Mouse (Mus musculus) MEL (cell line): ENCODE results near the gene Cth. TPM values are rescaled to one million over a fixed set of nuclear protein-coding genes. Genes with fewer than 3 reads are reported as not detected.

ENCODE experiments used
- DNase-seq: peaks from one replicate; pipeline ENCODE4 v3.0.0; 2011; ENCODE audit warnings: low read depth, low spot score
- H3K27ac ChIP-seq: 2 replicates; pipeline ENCODE4 v1.5.1; 2012; ENCODE audit warnings: low read depth, mild to moderate bottlenecking, control low read depth, low read length, moderate library complexity; ENCODE audit not compliant: control insufficient read depth
- H3K27me3 ChIP-seq, 2 experiments: fragments of 150-350 bp in 1 of 2; sonication (generic) in 1 of 2; 2 replicates each; pipeline ENCODE4 v1.6.1; 2012; ENCODE audit warnings: low read length in 2 of 2, mild to moderate bottlenecking in 2 of 2, improper control_type of control experiment in 1 of 2, moderate library complexity in 1 of 2; ENCODE audit not compliant: insufficient read depth in 2 of 2, control insufficient read depth in 1 of 2
- H3K36me3 ChIP-seq, 2 experiments: 2 replicates each; pipeline ENCODE4 v1.6.1; 2012 to 2014; ENCODE audit warnings: low read length in 2 of 2, improper control_type of control experiment in 1 of 2, inconsistent platforms in 1 of 2, mild to moderate bottlenecking in 1 of 2; ENCODE audit not compliant: insufficient read depth in 2 of 2, control insufficient read depth in 1 of 2
- H3K4me1 ChIP-seq, 2 experiments: fragments of 150-350 bp in 1 of 2; sonication (generic) in 1 of 2; 2 replicates each; pipeline ENCODE4 v1.6.1; 2012; ENCODE audit warnings: low read length in 2 of 2, improper control_type of control experiment in 1 of 2, mild to moderate bottlenecking in 1 of 2; ENCODE audit not compliant: insufficient read depth in 2 of 2, control insufficient read depth in 1 of 2
- H3K4me3 ChIP-seq, 2 experiments: fragments of 150-350 bp in 1 of 2; sonication (generic) in 1 of 2; 2 replicates each; pipeline ENCODE4 v1.5.1; 2012; ENCODE audit warnings: low read depth in 2 of 2, low read length in 2 of 2, mild to moderate bottlenecking in 2 of 2, moderate library complexity in 2 of 2, control low read depth in 1 of 2, improper control_type of control experiment in 1 of 2; ENCODE audit not compliant: control insufficient read depth in 1 of 2, insufficient read depth in 1 of 2
- H3K79me2 ChIP-seq: 2 replicates; pipeline ENCODE4 v1.6.1; 2012; ENCODE audit warnings: mild to moderate bottlenecking, low read length, moderate library complexity; ENCODE audit not compliant: control insufficient read depth, poor library complexity, insufficient read depth
- H3K9ac ChIP-seq: 2 replicates; pipeline ENCODE4 v1.6.1; 2012; ENCODE audit warnings: low read depth, mild to moderate bottlenecking, control low read depth, low read length, moderate library complexity; ENCODE audit not compliant: control insufficient read depth, poor library complexity, severe bottlenecking
- H3K9me3 ChIP-seq: fragments of 150-350 bp; sonication (generic); replicated peaks from 2 replicates; pipeline ENCODE4 v1.6.1; 2012; ENCODE audit warnings: mild to moderate bottlenecking, low read length, improper control_type of control experiment, moderate library complexity; ENCODE audit not compliant: insufficient read depth
- CHD1 ChIP-seq: IDR thresholded peaks from 2 replicates; pipeline ENCODE4 v1.6.1; 2012; ENCODE audit warnings: low read depth, mild to moderate bottlenecking, inconsistent platforms, low read length, improper control_type of control experiment
- CTCF ChIP-seq, 3 experiments: IDR thresholded peaks in 2 of 3; conservative IDR thresholded peaks in 1 of 3; 2 replicates each; pipeline ENCODE4 v1.5.1; 2011 to 2012; ENCODE audit warnings: low read length in 3 of 3, low read depth in 2 of 3, mild to moderate bottlenecking in 2 of 3, improper control_type of control experiment in 1 of 3, inconsistent platforms in 1 of 3, mixed read lengths in 1 of 3, moderate library complexity in 1 of 3; ENCODE audit not compliant: control insufficient read depth in 1 of 3, insufficient read depth in 1 of 3, poor library complexity in 1 of 3, severe bottlenecking in 1 of 3
- E2F4 ChIP-seq: IDR thresholded peaks from 2 replicates; pipeline ENCODE4 v1.6.1; 2011; ENCODE audit warnings: low read depth, low read length, improper control_type of control experiment, borderline replicate concordance
- EP300 ChIP-seq, 2 experiments: IDR thresholded peaks; 2 replicates each; pipeline ENCODE4 v1.6.1; 2011; ENCODE audit warnings: improper control_type of control experiment in 2 of 2, low read length in 2 of 2, low read depth in 1 of 2, mild to moderate bottlenecking in 1 of 2
- GABPA ChIP-seq: IDR thresholded peaks from 2 replicates; pipeline ENCODE4 v1.6.1; 2012; ENCODE audit warnings: low read depth, mild to moderate bottlenecking, inconsistent platforms, low read length, improper control_type of control experiment, moderate library complexity
- JUND ChIP-seq: IDR thresholded peaks from 2 replicates; pipeline ENCODE4 v1.6.1; 2011; ENCODE audit warnings: low read depth, mild to moderate bottlenecking, improper control_type of control experiment, low read length
- KAT2A ChIP-seq: conservative IDR thresholded peaks from 2 replicates; pipeline ENCODE4 v1.6.1; 2012; ENCODE audit warnings: low read depth, low read length, improper control_type of control experiment, inconsistent platforms
- MXI1 ChIP-seq: IDR thresholded peaks from 2 replicates; pipeline ENCODE4 v1.6.1; 2011; ENCODE audit warnings: mild to moderate bottlenecking, low read depth, low read length, improper control_type of control experiment
- MYB ChIP-seq: IDR thresholded peaks from 2 replicates; pipeline ENCODE4 v1.6.1; 2011; ENCODE audit warnings: mild to moderate bottlenecking, low read depth, low read length, improper control_type of control experiment
- NRF1 ChIP-seq: IDR thresholded peaks from 2 replicates; pipeline ENCODE4 v1.6.1; 2014; ENCODE audit warnings: low read depth, mild to moderate bottlenecking, inconsistent platforms, low read length, improper control_type of control experiment, moderate library complexity; ENCODE audit not compliant: poor library complexity, insufficient read depth, severe bottlenecking
- POLR2AphosphoS2 ChIP-seq: IDR thresholded peaks from 2 replicates; pipeline ENCODE4 v1.6.1; 2011; ENCODE audit warnings: low read length, improper control_type of control experiment
- POLR2AphosphoS5 ChIP-seq: IDR thresholded peaks from 2 replicates; pipeline ENCODE4 v1.6.1; 2012; ENCODE audit warnings: low read depth, borderline replicate concordance, mild to moderate bottlenecking, inconsistent platforms, low read length, moderate library complexity, mixed read lengths
- RAD21 ChIP-seq: IDR thresholded peaks from 2 replicates; pipeline ENCODE4 v1.6.1; 2011; ENCODE audit warnings: mild to moderate bottlenecking, low read depth, low read length, improper control_type of control experiment
- RCOR1 ChIP-seq: IDR thresholded peaks from 2 replicates; pipeline ENCODE4 v1.6.1; 2012; ENCODE audit warnings: low read depth, mild to moderate bottlenecking, inconsistent platforms, low read length, improper control_type of control experiment
- SIN3A ChIP-seq: IDR thresholded peaks from 2 replicates; pipeline ENCODE4 v1.6.1; 2012; ENCODE audit warnings: low read length, improper control_type of control experiment, inconsistent platforms
- TAL1 ChIP-seq: IDR thresholded peaks from 2 replicates; pipeline ENCODE4 v1.6.1; 2012; ENCODE audit warnings: mild to moderate bottlenecking, inconsistent platforms, low read length, moderate library complexity, mixed read lengths
- TBP ChIP-seq: IDR thresholded peaks from 2 replicates; pipeline ENCODE4 v1.8.0; 2011; ENCODE audit warnings: low read depth, low read length, improper control_type of control experiment
- UBTF ChIP-seq: IDR thresholded peaks from 2 replicates; pipeline ENCODE4 v1.6.1; 2012; ENCODE audit warnings: low read depth, mild to moderate bottlenecking, inconsistent platforms, low read length, improper control_type of control experiment, moderate library complexity, borderline replicate concordance; ENCODE audit not compliant: insufficient read depth
- USF2 ChIP-seq, 2 experiments: IDR thresholded peaks; 2 replicates each; pipeline ENCODE4 v1.6.1; 2011 to 2012; ENCODE audit warnings: improper control_type of control experiment in 2 of 2, low read length in 2 of 2, borderline replicate concordance in 1 of 2, inconsistent platforms in 1 of 2, low read depth in 1 of 2, mild to moderate bottlenecking in 1 of 2; ENCODE audit not compliant: insufficient read depth in 1 of 2
- ZC3H11A ChIP-seq: IDR thresholded peaks from 2 replicates; pipeline ENCODE4 v1.6.1; 2012; ENCODE audit warnings: low read depth, mild to moderate bottlenecking, inconsistent platforms, low read length, improper control_type of control experiment
- polyA plus RNA-seq, 2 experiments: library from polyadenylated mRNA; stranded (reverse) in 1 of 2; unstranded in 1 of 2; fragments of >175 nt in 1 of 2; fragments of >200 nt in 1 of 2; gene quantifications; 2 replicates each; pipeline versions ENCODE4 v1.2.1 to v1.2.4; 2012; ENCODE audit warnings: low replicate concordance in 2 of 2, low read depth in 1 of 2; ENCODE audit not compliant: insufficient read length in 2 of 2, insufficient read depth in 1 of 2, missing spikeins in 1 of 2
- total RNA-seq: library from RNA; depleted of rRNA; stranded (reverse); fragments of 300-350 nt; gene quantifications from 2 replicates; pipeline ENCODE4 v1.2.3, GENCODE M21; 2012

The Cth gene
- total and polyA plus RNA-seq, 3 experiments: 11.7 to 26.8 TPM; not detected in 1

DNA sequence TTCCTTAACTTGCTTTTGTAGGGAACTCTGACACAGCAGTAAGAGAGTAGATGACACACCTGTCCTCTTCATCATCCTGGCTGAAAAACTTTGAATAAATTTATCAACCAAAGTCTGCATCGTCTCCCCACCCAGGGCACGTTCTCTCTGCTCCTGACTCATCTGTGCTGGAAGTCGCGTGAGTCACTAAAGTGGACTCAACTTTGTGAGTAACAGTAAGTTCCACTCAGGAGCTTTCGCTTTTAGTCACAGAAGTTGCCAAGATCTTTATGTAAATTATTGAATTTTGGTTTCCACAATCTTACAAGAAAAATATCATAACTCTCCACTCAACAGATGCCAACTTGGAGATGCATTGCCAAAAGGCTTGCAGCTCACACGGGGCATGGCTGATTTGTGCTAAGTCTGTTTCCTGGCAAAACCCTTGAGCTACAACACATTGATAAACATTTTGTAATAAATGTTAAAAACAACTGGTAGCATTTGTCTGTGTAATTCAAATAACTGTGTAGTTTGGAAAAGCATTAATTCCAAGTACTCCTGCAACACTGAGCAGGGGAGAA lies 40.7 kb downstream of the Cth start:
- Histone ChIP-seq H3K36me3 (no peaks in the 10 kb centered on the region), H3K4me1 (no peaks in the 10 kb centered on the region), H3K4me3 (no peak overlapping the region), H3K27ac (no peak overlapping the region), H3K27me3 (no peaks in the 10 kb centered on the region; a peak in 1 of 4 replicates), H3K9me3 (no peaks in the 10 kb centered on the region), H3K79me2 (no peaks in the 10 kb centered on the region), H3K9ac (no peak overlapping the region)
- no peak for DNase-seq
- no peak for TF ChIP-seq TBP
- no peak for TF ChIP-seq RAD21
- no peak for TF ChIP-seq USF2 (IDR thresholded peaks at IDR 0.05; ENCODE audit: borderline replicate concordance in 1 of 2, insufficient read depth in 1 of 2, low read depth in 1 of 2, low read length in 2 of 2)
- TF ChIP-seq MYB: no peak
- no peak for TF ChIP-seq TAL1
- no peak for TF ChIP-seq CTCF (IDR thresholded peaks at IDR 0.05 in 2 of 3, conservative IDR thresholded peaks at IDR 0.05 in 1 of 3; ENCODE audit: control insufficient read depth in 1 of 3, insufficient read depth in 1 of 3, low read depth in 2 of 3, low read length in 3 of 3, poor library complexity in 1 of 3, severe bottlenecking in 1 of 3)
- no peak for TF ChIP-seq GABPA
- no peak for TF ChIP-seq POLR2AphosphoS5
- TF ChIP-seq POLR2AphosphoS2: no peak
- no peak for TF ChIP-seq ZC3H11A
- no peak for TF ChIP-seq UBTF
- no peak for TF ChIP-seq SIN3A
- TF ChIP-seq RCOR1: no peak
- TF ChIP-seq E2F4: no peak
- TF ChIP-seq MXI1: no peak
- no peak for TF ChIP-seq NRF1
- TF ChIP-seq KAT2A: no peak
- no peak for TF ChIP-seq CHD1

DNA sequence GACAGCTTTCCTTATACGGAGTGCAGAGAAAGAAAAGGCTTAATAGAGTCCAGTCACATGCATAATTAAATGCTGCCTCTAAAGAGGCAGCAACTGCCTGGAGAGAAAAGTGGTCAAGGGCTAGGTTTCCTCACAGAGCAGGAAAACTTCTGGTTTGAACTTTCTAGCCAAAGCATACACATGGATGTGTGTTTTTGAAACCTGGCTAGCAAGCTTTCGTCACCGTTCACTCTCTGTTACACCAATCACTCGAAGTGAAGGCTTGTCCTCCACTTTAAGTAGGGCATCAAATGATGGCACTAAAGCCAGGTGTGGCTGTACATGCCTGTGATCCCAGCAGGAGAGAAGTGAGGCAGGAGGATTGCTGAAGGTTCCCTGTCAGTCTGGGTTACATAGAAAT lies 41.8 kb downstream of the Cth start:
- no peak for TF ChIP-seq POLR2AphosphoS2
- TF ChIP-seq NRF1: no peak
- no peak for TF ChIP-seq TBP
- no peak for TF ChIP-seq MYB
- no peak for TF ChIP-seq JUND
- no peak for TF ChIP-seq EP300 (IDR thresholded peaks at IDR 0.05; ENCODE audit: low read depth in 1 of 2, low read length in 2 of 2)
- TF ChIP-seq USF2 (IDR thresholded peaks at IDR 0.05; ENCODE audit: borderline replicate concordance in 1 of 2, insufficient read depth in 1 of 2, low read depth in 1 of 2, low read length in 2 of 2): no peak

More for the DNA sequence above, 41.8 kb downstream of the Cth start:
- DNase-seq: no peak
- no peaks in the 10 kb centered on the region for H3K79me2 ChIP-seq
- H3K9ac ChIP-seq: no peak overlapping the region
- no peak overlapping the region for H3K4me3 ChIP-seq
- no peak overlapping the region for H3K27ac ChIP-seq
- H3K27me3 ChIP-seq: no peaks in the 10 kb centered on the region; a peak in 1 of 4 replicates
- no peaks in the 10 kb centered on the region for H3K4me1 ChIP-seq
- H3K9me3 ChIP-seq: no peaks in the 10 kb centered on the region
- no peaks in the 10 kb centered on the region for H3K36me3 ChIP-seq
